Mouse (Mus musculus) C2C12 (cell line): ENCODE results near the gene Rassf8.

Source experiments
- CTCF ChIP-seq: IDR thresholded peaks from one replicate; pipeline ENCODE4 v1.5.1; 2011; ENCODE audit not compliant: control insufficient read depth, insufficient read depth, insufficient read length
- MYOG ChIP-seq: IDR thresholded peaks from one replicate; pipeline ENCODE4 v1.6.1; 2011; ENCODE audit not compliant: control insufficient read depth, insufficient read length; ENCODE audit errors: extremely low read depth

DNA sequence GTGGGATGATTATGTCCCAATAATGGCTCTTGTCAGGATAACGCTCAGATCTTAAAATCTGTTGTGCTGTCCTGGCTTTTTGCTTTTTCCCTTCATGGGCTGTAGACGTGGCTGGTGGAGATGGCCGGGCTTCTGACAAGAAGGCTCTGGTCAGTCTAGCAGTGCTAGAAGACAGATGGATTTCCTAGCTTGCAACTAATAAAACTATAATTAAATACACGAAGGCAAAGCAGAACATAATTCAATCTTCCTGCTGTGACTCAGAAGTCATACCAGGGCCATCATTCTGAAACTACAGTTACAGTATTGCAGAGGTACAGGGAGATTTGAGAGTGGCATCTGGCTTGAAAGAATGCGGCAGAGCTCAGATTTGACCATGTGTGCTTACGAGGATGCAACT lies 7.3 kb upstream of the Rassf8 start:
- TF ChIP-seq CTCF (no peak), MYOG (no peak)
